Mouse (Mus musculus) liver, embryonic 15.5 days (tissue): ENCODE measurements around the gene Zic2. TPM values are rescaled to one million over a fixed set of nuclear protein-coding genes. Genes with fewer than 3 reads are reported as not detected.

ENCODE experiments used
- ATAC-seq: fragments of 200-750 bp; cut with Nextera tagmentation; 2 replicates; pipeline ENCODE4 v1.8.0; 2017; ENCODE audit warnings: moderate number of reproducible peaks, mild to moderate bottlenecking, moderate library complexity; ENCODE audit not compliant: insufficient read depth
- H3K27ac ChIP-seq: fragments of 300-500 bp; sonication (generic); replicated peaks from 2 replicates; pipeline ENCODE4 v1.5.1; 2015; ENCODE audit warnings: mild to moderate bottlenecking, inconsistent platforms
- H3K27me3 ChIP-seq: fragments of 300-500 bp; sonication (generic); 2 replicates; pipeline ENCODE4 v1.6.1; 2015; ENCODE audit warnings: mild to moderate bottlenecking, inconsistent platforms
- H3K36me3 ChIP-seq: fragments of 300-500 bp; sonication (generic); replicated peaks from 2 replicates; pipeline ENCODE4 v1.6.1; 2015; ENCODE audit warnings: moderate library complexity, mild to moderate bottlenecking, inconsistent platforms
- H3K4me1 ChIP-seq: fragments of 300-500 bp; sonication (generic); replicated peaks from 2 replicates; pipeline ENCODE4 v1.6.1; 2015; ENCODE audit warnings: inconsistent platforms
- H3K4me2 ChIP-seq: fragments of 300-500 bp; sonication (generic); 2 replicates; pipeline ENCODE4 v1.6.1; 2015; ENCODE audit warnings: moderate library complexity, mild to moderate bottlenecking, inconsistent platforms
- H3K4me3 ChIP-seq: fragments of 300-500 bp; sonication (generic); replicated peaks from 2 replicates; pipeline ENCODE4 v1.5.1; 2015; ENCODE audit warnings: mild to moderate bottlenecking, inconsistent platforms
- H3K9ac ChIP-seq: fragments of 300-500 bp; sonication (generic); 2 replicates; pipeline ENCODE4 v1.6.1; 2015; ENCODE audit warnings: moderate library complexity, mild to moderate bottlenecking, inconsistent platforms
- H3K9me3 ChIP-seq: fragments of 300-500 bp; sonication (generic); replicated peaks from 2 replicates; pipeline ENCODE4 v1.6.1; 2016; ENCODE audit warnings: inconsistent platforms
- WGBS: fragments of 180-500 bp; shearing (Covaris S2); methylation state at CpG from one replicate; pipeline ENCODE4 v1.1.7; 2015; ENCODE audit warnings: mixed read lengths; ENCODE audit not compliant: insufficient replicate concordance; 5-methylcytosine and 5-hydroxymethylcytosine counted together
- polyA plus RNA-seq: library from polyadenylated mRNA; unstranded; fragments of >200 nt; fragmentation: Nextera tagmentation; extraction: Ambion mirVana; gene quantifications from 2 replicates; pipeline ENCODE4 v1.2.1, GENCODE M21; 2015

Zic2 gene
- not detected in 2 replicates for polyA plus RNA-seq

DNA sequence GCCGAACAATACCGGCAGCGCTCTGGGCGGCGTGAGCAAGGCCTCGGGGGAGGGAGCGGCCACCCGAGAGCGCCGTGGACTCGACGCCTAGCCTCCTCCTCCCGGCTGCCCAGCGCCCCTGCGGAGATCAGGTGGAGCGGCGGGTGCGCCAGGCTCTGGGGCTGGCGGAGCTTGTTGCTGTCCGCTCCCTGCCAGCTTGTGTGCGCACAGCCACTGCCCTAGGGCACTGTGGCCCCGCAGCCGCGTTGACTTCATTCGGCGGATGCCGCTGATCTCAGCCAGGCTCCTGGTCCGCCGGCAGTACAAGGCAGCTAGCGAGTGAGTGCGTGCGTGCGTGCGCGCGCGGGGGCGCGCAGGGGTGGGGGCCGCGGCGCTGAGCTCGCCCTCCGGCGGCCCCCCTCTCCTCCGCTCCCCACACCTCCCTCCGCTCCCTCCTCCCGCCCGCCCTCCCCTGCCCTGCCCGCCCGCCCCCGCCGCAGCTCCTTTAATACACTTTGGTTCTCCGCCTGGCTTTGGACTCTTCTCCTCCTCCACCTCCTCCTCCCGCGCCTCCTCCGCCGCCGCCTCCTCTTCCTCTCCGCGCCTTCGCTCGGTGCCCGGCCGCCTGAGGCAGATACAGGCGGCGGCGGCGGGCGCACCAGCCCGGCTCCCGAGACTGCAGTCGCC, at the start of gene Zic2:
Gene Zic2, plus strand, starts transcription at position 545 of the 666 bp plus-strand sequence.
- Histone ChIP-seq H3K27ac (no peak within 1 kb of the TSS), H3K4me2 (peak within 1 kb of the TSS; percentile 56), H3K4me3 (peak within 1 kb of the TSS; percentile 36), H3K9ac (no peak within 1 kb of the TSS), H3K27me3 (peaks cover 100% of the 10 kb centered on the region), H3K9me3 (no peaks in the 10 kb centered on the region), H3K4me1 (peaks cover 18% of the 10 kb centered on the region), H3K36me3 (no peaks in the 10 kb centered on the region)
- under 1% methylated on average over 63 of the region's 73 CpGs for WGBS
- no peak for ATAC-seq

DNA sequence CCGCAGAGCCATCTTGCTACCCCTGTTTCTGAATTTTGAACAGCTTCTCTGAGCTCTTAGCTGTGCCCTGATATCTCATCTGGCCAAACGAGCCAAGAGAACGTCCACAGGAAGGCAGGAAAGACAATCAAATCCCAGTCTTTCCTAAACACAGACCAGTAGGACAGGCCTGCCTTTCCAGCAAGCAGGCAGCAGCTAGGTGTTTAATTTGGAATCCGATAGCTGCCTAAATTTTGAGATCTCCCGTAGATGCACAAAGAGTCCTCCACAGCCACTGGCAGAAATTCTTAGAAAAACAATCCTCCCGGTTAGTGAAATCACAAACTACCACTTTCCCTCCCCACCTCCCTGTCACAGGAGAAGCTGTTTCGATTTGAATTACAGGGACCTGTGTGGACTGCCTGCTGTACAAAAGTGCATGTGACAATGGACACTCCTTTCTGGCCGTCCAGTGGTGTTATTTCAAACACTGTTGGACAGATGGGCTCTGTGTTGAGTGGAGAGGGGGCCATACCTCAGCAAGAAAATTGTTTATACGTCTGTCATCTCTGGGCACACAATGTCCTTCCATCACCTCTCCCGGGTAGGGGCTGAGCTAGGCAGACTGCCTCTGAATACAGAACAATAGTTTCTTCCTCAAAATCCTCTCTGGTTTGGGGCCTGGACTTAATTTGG, 48.6 kb upstream of the Zic2 start:
- Histone ChIP-seq H3K27ac (no peak overlapping the region), H3K9me3 (no peaks in the 10 kb centered on the region), H3K4me1 (no peaks in the 10 kb centered on the region), H3K9ac (no peak overlapping the region), H3K4me3 (no peak overlapping the region), H3K36me3 (no peaks in the 10 kb centered on the region), H3K4me2 (no peak overlapping the region), H3K27me3 (no peaks in the 10 kb centered on the region)
- ATAC-seq: no peak
- WGBS: 50% methylated on average over 10 of the region's 10 CpGs

DNA sequence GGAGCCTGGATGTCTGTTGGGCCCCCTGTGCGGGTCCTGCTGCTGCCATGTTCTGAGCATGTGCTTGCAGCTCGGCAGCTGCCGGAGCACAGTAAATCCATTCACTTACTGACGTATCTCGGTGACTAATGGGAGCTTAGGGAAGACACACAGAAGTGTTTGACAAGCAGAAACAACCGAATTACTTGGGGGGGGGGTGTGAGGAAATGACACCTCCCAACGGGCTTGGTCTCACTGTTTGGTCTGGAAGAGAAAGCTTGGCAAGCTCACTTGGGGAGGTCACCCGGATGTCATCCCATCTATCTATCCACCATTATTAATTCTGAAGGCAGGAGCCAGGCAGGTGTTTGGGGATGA, 48.1 kb upstream of the Zic2 start:
- Histone ChIP-seq H3K9me3 (no peaks in the 10 kb centered on the region), H3K27ac (no peak overlapping the region), H3K9ac (no peak overlapping the region), H3K27me3 (no peaks in the 10 kb centered on the region), H3K4me2 (no peak overlapping the region), H3K4me1 (no peaks in the 10 kb centered on the region), H3K36me3 (no peaks in the 10 kb centered on the region), H3K4me3 (no peak overlapping the region)
- 50% methylated on average over 8 of the region's 8 CpGs for WGBS
- ATAC-seq: no peak

DNA sequence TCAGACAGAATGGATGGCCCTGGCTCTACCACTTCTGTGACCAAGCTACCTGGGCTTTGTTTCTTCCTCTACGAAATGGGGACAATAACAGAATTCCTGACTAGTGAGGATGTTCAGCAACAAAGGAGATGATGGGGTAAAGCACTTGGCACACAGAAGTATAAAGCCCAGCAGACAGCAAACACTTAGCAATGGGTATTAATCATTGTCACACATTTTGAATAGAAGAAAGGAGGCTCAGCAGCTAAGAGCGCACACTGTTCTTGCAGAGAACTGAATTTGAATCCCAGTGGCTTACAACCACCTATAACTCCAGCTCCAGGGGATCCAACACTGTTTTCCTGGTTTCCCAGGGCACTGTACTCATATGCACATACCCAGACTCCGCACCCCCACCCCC, 47.6 kb upstream of the Zic2 start:
- no peaks in the 10 kb centered on the region for H3K36me3 ChIP-seq
- H3K27ac ChIP-seq: no peak overlapping the region
- ATAC-seq: no peak
- no peak overlapping the region for H3K4me2 ChIP-seq
- no peak overlapping the region for H3K4me3 ChIP-seq
- no peak overlapping the region for H3K9ac ChIP-seq
- H3K27me3 ChIP-seq: no peaks in the 10 kb centered on the region
- H3K9me3 ChIP-seq: no peaks in the 10 kb centered on the region
- H3K4me1 ChIP-seq: no peaks in the 10 kb centered on the region
- WGBS: 59% methylated on average over 3 of the region's 3 CpGs

DNA sequence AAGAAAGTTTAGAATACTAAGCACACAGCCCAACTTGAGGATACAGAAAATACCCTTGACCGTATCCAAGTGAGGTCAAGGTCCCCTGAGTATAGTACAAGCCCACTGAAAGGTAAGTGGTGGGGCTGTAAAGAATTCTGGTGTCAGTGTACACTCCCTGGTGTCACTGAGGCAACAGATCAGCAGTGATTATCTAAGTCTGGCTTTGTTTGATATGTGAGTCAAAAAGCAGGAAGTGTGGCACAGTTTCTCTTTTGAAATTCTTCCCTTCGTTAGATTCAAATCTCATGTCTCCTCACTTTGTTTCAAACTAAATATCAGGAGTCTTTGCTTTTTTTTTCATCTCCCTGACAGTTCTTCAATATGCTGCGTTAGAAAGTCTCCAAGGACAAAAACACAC, 42.7 kb upstream of the Zic2 start:
- WGBS: 38% methylated on average over 3 of the region's 3 CpGs
- H3K4me3 ChIP-seq: no peak overlapping the region
- no peak for ATAC-seq
- H3K27ac ChIP-seq: no peak overlapping the region
- H3K9me3 ChIP-seq: no peaks in the 10 kb centered on the region
- no peaks in the 10 kb centered on the region for H3K27me3 ChIP-seq
- H3K9ac ChIP-seq: no peak overlapping the region
- H3K4me1 ChIP-seq: no peaks in the 10 kb centered on the region
- H3K4me2 ChIP-seq: no peak overlapping the region
- H3K36me3 ChIP-seq: no peaks in the 10 kb centered on the region

DNA sequence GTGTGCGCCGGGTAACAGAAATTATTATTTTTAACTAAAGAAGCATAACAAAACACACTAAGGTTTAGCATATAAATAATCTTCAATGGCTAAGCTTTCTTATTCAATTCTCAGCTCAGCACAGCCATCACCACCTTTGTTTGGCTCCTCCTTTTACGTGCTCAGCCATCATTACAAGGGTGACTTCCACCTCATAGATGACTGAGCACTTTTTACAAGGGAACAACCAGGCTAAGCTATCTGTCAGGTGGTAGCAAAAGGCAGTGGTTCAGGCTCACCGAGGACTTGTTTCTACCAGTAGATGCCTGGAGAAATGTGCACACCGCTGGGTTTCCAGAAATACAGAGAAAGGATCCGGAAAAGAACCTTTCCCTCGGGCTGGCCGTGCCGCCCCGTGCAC, 41.2 kb upstream of the Zic2 start:
- Histone ChIP-seq H3K4me3 (no peak overlapping the region), H3K36me3 (no peaks in the 10 kb centered on the region), H3K4me1 (no peaks in the 10 kb centered on the region), H3K9me3 (no peaks in the 10 kb centered on the region), H3K27me3 (no peaks in the 10 kb centered on the region), H3K27ac (no peak overlapping the region), H3K4me2 (no peak overlapping the region), H3K9ac (no peak overlapping the region)
- ATAC-seq: no peak
- WGBS: 70% methylated on average over 10 of the region's 10 CpGs

DNA sequence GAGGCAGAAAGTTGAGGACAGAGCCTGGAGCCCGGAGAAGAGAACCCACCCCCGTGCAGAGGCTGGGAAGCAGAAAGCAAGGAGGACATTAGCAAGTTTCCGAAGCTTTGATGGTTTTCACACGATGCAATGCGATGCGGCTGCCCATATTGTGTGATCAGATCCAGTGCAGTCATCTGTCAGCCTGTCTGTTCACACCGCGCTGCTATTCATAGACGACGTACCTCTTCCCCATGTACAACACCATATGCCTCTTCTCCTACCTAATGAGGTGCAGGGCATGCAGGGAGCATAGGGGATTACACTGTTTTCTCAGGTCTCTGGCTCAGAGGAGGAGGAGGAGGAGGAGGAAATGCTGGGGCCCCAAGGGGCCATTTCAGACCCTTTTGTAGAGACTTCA, 38.4 kb upstream of the Zic2 start:
- no peaks in the 10 kb centered on the region for H3K36me3 ChIP-seq
- H3K27me3 ChIP-seq: no peaks in the 10 kb centered on the region
- no peak overlapping the region for H3K27ac ChIP-seq
- H3K4me3 ChIP-seq: no peak overlapping the region
- H3K9ac ChIP-seq: no peak overlapping the region
- H3K4me2 ChIP-seq: no peak overlapping the region
- no peak for ATAC-seq
- H3K4me1 ChIP-seq: no peaks in the 10 kb centered on the region
- H3K9me3 ChIP-seq: no peaks in the 10 kb centered on the region
- 66% methylated on average over 10 of the region's 10 CpGs for WGBS

DNA sequence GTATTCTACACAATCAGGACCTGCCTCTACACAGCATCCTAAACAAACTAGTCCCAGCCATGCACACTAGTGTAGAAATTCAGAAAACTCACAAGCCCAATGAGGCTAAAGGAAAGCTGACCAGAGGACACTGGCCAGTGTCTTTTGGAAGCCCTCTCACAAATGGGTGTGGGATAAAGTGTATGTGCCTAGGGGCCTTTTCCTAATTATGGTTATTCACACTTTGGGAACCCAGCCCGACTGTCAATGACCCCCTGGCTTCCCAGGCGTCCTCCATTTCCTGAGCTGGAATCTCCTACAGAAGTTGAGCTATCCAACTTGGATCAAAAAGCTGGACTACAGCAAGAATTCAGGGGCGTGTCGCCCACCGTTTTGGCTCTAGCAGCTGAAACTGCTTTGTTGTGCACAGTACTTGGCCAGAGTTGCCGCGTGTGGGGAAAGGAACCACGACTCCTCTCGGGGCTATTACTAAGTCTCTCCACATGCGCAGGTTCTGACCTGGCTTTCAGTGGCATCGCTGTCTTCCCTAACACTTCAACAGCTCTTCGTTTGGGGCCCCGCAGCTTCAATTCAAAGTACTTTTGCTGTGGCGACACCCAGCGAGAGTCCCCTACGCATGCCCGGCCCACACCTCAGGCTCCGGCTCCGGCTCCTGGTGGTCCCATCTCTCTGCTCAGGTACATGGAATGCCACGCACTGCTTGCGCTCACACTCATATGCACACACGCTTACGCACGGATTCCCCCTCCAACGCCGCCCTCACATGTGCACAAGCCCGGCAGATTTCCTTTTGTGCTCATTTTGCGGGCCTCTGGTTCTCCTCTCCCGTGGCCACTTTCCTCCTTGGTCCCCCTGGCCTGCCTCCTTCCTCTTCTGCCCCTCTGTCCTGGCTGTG, 25.4 kb upstream of the Zic2 start:
- H3K27me3 ChIP-seq: peaks cover 80% of the 10 kb centered on the region
- WGBS: 6% methylated on average over 29 of the region's 29 CpGs
- H3K36me3 ChIP-seq: no peaks in the 10 kb centered on the region
- 0 out of 2 replicates have a peak overlapping the region, but pooled peaks have one; percentile 23 for H3K4me3 ChIP-seq
- no peak overlapping the region for H3K27ac ChIP-seq
- no peaks in the 10 kb centered on the region for H3K9me3 ChIP-seq
- no peak overlapping the region; the same call in 1 of the 2 replicates for H3K4me2 ChIP-seq
- H3K9ac ChIP-seq: no peak overlapping the region
- no peak for ATAC-seq
- peaks cover 9% of the 10 kb centered on the region for H3K4me1 ChIP-seq

DNA sequence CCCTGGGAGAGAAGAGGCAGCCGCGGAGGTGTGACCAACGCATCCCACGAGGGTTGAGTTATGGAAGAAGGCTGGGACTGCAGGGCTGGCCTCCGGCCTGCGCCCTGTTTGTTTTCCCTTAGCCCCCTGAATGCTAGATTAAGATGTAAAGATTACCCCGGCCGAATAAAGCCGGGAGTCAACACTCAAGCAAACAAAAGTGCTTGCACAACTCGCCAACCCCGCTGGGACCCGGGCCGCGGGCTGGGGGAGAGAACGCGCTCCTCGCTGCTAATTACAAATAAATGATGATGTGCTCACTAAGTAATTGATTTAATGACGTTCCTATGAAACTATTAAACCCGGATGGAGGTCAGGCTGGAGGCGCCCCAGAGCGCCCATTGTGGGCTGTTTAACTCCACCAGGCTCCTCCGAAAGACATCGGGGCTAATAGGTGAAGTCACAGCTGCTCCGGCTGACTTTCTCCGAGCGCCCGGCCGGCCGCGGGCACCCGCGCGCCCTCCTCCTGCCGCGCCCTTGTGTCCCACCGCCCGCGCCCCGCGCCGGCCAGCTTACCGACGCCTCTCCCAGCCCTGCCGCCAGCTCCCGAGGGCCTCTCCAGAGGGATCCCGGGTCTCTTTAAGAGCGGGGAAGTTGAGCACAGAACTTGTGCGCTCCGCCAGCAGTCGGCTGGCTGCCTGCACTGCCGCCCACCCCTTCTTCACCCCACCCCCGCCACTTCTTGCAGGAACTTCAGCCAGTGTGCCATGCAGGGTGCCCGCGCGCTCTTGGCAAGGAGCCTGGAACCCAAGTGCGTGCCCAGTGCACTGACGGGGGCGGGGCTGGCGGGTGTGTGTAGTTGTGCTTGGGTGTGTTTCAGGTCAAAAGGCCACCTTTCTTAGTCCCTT, 24.5 kb upstream of the Zic2 start, which contains the start of gene Gm5089:
Gene Gm5089, minus strand, starts transcription at position 620 of the 887 bp plus-strand sequence.
- H3K27me3 ChIP-seq: peaks cover 89% of the 10 kb centered on the region
- WGBS: 2% methylated on average over 59 of the region's 59 CpGs

DNA sequence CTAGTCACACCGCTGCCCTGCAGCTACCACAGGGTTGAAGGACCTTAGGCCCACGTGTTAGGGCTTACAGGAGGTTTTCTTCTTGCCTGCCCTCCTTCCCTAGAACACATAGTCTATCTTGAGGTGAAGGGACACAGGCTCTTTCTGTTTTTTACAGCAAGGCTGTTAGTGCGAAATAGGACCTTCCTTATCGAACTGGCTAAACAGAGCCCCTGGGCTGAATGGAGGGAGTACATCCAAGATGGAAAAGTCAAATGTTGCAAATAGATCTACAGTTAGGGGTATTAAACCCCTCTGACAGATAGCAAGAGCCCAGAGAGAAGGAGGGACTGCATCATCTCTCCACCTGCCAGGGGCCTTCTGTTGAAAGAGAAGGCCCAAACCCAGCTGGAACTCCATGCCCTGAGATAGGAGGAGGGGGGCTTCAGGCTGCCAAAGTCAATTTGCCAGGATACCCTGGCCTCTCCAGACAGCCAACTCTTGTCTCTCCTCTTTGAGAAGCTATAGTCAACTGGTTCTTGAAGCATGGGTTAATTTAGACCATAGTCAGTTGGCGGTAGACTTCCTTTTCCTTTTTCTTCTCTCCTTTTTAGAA, 23.6 kb upstream of the Zic2 start:
- ATAC-seq: no peak
- Histone ChIP-seq H3K9me3 (no peaks in the 10 kb centered on the region), H3K4me2 (no peak overlapping the region), H3K36me3 (no peaks in the 10 kb centered on the region), H3K4me1 (peaks cover 9% of the 10 kb centered on the region), H3K27ac (no peak overlapping the region), H3K27me3 (peaks cover 89% of the 10 kb centered on the region), H3K9ac (no peak overlapping the region), H3K4me3 (no peak overlapping the region)
- WGBS: 49% methylated on average over 5 of the region's 5 CpGs

More for the DNA sequence above, 24.5 kb upstream of the Zic2 start, which contains the start of gene Gm5089:
- H3K4me1 ChIP-seq: peaks cover 9% of the 10 kb centered on the region
- peak within 1 kb of the TSS; percentile 23 for H3K4me3 ChIP-seq
- H3K4me2 ChIP-seq: peak within 1 kb of the TSS; percentile 51
- no peak within 1 kb of the TSS for H3K9ac ChIP-seq
- no peaks in the 10 kb centered on the region for H3K36me3 ChIP-seq
- no peaks in the 10 kb centered on the region for H3K9me3 ChIP-seq
- no peak for ATAC-seq
- H3K27ac ChIP-seq: no peak within 1 kb of the TSS
